Mouse (Mus musculus): ENCODE data around the gene Pdia3.

- no peak for TF ChIP-seq EP300 (IDR thresholded peaks at IDR 0.05; ENCODE audit: insufficient read depth, low read depth, low read length)
- no peak for TF ChIP-seq CTCF (IDR thresholded peaks at IDR 0.05)
Measured at GRCm38 (mm10) chr2:121441800-121442199, 28.2 kb downstream of the Pdia3 start.
